Comparison of ENCODE assay signal across 28 mouse cellular contexts in the genomic region with DNA sequence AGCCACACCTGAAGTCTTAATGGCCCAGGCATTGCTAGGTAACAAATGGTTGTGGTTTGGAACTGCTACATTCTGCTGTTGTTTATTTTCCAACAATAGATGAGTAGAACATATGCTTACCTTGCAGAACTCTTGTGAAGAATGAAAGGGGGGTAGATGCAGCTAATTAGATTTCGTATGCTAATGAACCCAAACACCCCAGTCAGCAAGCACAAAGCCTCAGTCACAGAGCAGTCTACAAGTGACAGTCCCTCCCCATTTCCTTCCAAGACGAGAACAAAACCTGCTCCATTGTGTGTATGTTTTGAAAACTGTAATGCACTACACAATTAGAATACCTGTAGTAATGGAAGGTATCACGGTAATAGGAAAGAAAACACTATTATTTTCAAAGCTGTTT.
DNase-seq lines count a peak whose midpoint lies in the region; ATAC-seq and TF ChIP-seq lines count a peak whose summit lies in the region.
"Had no signal": no experiment of that assay in that cellular context is flagged by ENCODE, and none has a peak within 500 bp of the region (broad histone marks: within the 10 kb centered on the region; RNA-seq: fewer than 3 reads in every experiment).

No protein-coding gene starts in this region.

- H3K4me1 ChIP-seq in forebrain, embryonic 16.5 days (replicated peaks; ENCODE audit: control insufficient read depth, insufficient read depth, low read length), result peaks cover 2% of the 10 kb centered on the region; the same call in 1 of the 2 replicates
- H3K4me1 ChIP-seq in forebrain, embryonic 12.5 days, result peaks cover 5% of the 10 kb centered on the region; the same call in 1 of the 2 replicates
- H3K4me1 ChIP-seq in midbrain, embryonic 14.5 days (ENCODE audit: control insufficient read depth, insufficient read depth, low read length), result no peaks in the 10 kb centered on the region
- H3K4me1 ChIP-seq in midbrain, postnatal 0 days (ENCODE audit: insufficient read depth, low read length), result no peaks in the 10 kb centered on the region
- H3K4me1 ChIP-seq: embryonic facial prominence, embryonic 12.5 days; embryonic facial prominence, embryonic 15.5 days; heart, embryonic 12.5 days; heart, embryonic 15.5 days; hindbrain, embryonic 10.5 days had no signal

- WGBS in forebrain, embryonic 16.5 days, result 8% methylated on average over 3 of the region's 3 CpGs
- 19% methylated on average over 3 of the region's 3 CpGs for WGBS in forebrain, embryonic 12.5 days
- WGBS in midbrain, embryonic 14.5 days, result 34% methylated on average over 3 of the region's 3 CpGs
- WGBS in midbrain, postnatal 0 days, result 39% methylated on average over 3 of the region's 3 CpGs

- no peak overlapping the region for H3K4me3 ChIP-seq in forebrain, embryonic 16.5 days (replicated peaks; ENCODE audit: low read length)
- no peak overlapping the region for H3K4me3 ChIP-seq in forebrain, embryonic 12.5 days (replicated peaks)
- no peak overlapping the region for H3K4me3 ChIP-seq in midbrain, embryonic 14.5 days (replicated peaks; ENCODE audit: low read depth, low read length)
- no peak overlapping the region for H3K4me3 ChIP-seq in midbrain, postnatal 0 days (ENCODE audit: low read depth, low read length)
- H3K4me3 ChIP-seq: embryonic facial prominence, embryonic 12.5 days; embryonic facial prominence, embryonic 15.5 days; forebrain, embryonic 13.5 days; gastrocnemius, adult 2 months; heart, embryonic 12.5 days; heart, embryonic 15.5 days; hindbrain, embryonic 10.5 days; hindbrain, embryonic 13.5 days had no signal

- H3K9me3 ChIP-seq in forebrain, embryonic 16.5 days (ENCODE audit: control insufficient read depth, low read length), result no peaks in the 10 kb centered on the region
- no peaks in the 10 kb centered on the region for H3K9me3 ChIP-seq in forebrain, embryonic 12.5 days
- no peaks in the 10 kb centered on the region for H3K9me3 ChIP-seq in midbrain, embryonic 14.5 days (ENCODE audit: control insufficient read depth, low read length)
- no peaks in the 10 kb centered on the region for H3K9me3 ChIP-seq in midbrain, postnatal 0 days (ENCODE audit: low read length)
- H3K9me3 ChIP-seq: embryonic facial prominence, embryonic 12.5 days; embryonic facial prominence, embryonic 15.5 days; forebrain, embryonic 13.5 days; heart, embryonic 12.5 days; heart, embryonic 15.5 days; hindbrain, embryonic 10.5 days; hindbrain, embryonic 13.5 days had no signal

- no peak for TF ChIP-seq CTCF in midbrain, postnatal 0 days (IDR thresholded peaks at IDR 0.05)

- H3K27ac ChIP-seq in forebrain, embryonic 16.5 days (ENCODE audit: low read length), result no peak overlapping the region
- no peak overlapping the region for H3K27ac ChIP-seq in forebrain, embryonic 12.5 days
- H3K27ac ChIP-seq in midbrain, embryonic 14.5 days (replicated peaks; ENCODE audit: low read depth, low read length), result no peak overlapping the region
- no peak overlapping the region for H3K27ac ChIP-seq in midbrain, postnatal 0 days (ENCODE audit: low read depth, low read length)
- H3K27ac ChIP-seq: embryonic facial prominence, embryonic 12.5 days; embryonic facial prominence, embryonic 15.5 days; forebrain, embryonic 13.5 days; gastrocnemius, adult 2 months; heart, embryonic 15.5 days; hindbrain, embryonic 10.5 days; hindbrain, embryonic 13.5 days had no signal

- no peaks in the 10 kb centered on the region for H3K36me3 ChIP-seq in forebrain, embryonic 16.5 days (ENCODE audit: control insufficient read depth, insufficient read depth)
- H3K36me3 ChIP-seq in forebrain, embryonic 12.5 days (replicated peaks), result no peaks in the 10 kb centered on the region
- H3K36me3 ChIP-seq in midbrain, embryonic 14.5 days (ENCODE audit: control insufficient read depth, insufficient read depth, low read length), result no peaks in the 10 kb centered on the region
- H3K36me3 ChIP-seq in midbrain, postnatal 0 days (ENCODE audit: insufficient read depth, low read length), result no peaks in the 10 kb centered on the region
- H3K36me3 ChIP-seq: embryonic facial prominence, embryonic 12.5 days; embryonic facial prominence, embryonic 15.5 days; heart, embryonic 12.5 days; heart, embryonic 15.5 days; hindbrain, embryonic 10.5 days; hindbrain, embryonic 13.5 days had no signal

- H3K27me3 ChIP-seq in forebrain, embryonic 16.5 days (replicated peaks; ENCODE audit: control insufficient read depth, insufficient read depth, low read length), result no peaks in the 10 kb centered on the region
- H3K27me3 ChIP-seq in forebrain, embryonic 12.5 days, result 0 out of 2 replicates have a peak, but pooled peaks cover 6% of the 10 kb centered on the region
- no peaks in the 10 kb centered on the region for H3K27me3 ChIP-seq in midbrain, embryonic 14.5 days (ENCODE audit: control insufficient read depth, insufficient read depth, low read length)
- H3K27me3 ChIP-seq in midbrain, postnatal 0 days (ENCODE audit: insufficient read depth, low read length), result no peaks in the 10 kb centered on the region
- H3K27me3 ChIP-seq: CH12.LX; embryonic facial prominence, embryonic 12.5 days; embryonic facial prominence, embryonic 15.5 days; heart, embryonic 15.5 days; hindbrain, embryonic 13.5 days had no signal

- 0 out of 2 replicates have a peak, but pooled peaks have one; percentile 49 for ATAC-seq in forebrain, embryonic 16.5 days
- no peak; the same call in 1 of the 2 replicates for ATAC-seq in forebrain, embryonic 12.5 days (ENCODE audit: low FRiP score)
- ATAC-seq in midbrain, embryonic 14.5 days (ENCODE audit: low FRiP score, low TSS enrichment), result no peak
- ATAC-seq in midbrain, postnatal 0 days (ENCODE audit: low FRiP score), result no peak
- ATAC-seq: forebrain, embryonic 13.5 days; intestine, postnatal 0 days had no signal

- H3K9ac ChIP-seq in forebrain, embryonic 16.5 days (replicated peaks; ENCODE audit: low read depth, low read length), result no peak overlapping the region
- no peak overlapping the region for H3K9ac ChIP-seq in forebrain, embryonic 12.5 days
- H3K9ac ChIP-seq in midbrain, embryonic 14.5 days (replicated peaks; ENCODE audit: low read length), result no peak overlapping the region
- no peak overlapping the region for H3K9ac ChIP-seq in midbrain, postnatal 0 days (replicated peaks; ENCODE audit: low read length, poor library complexity, severe bottlenecking)
- H3K9ac ChIP-seq: embryonic facial prominence, embryonic 12.5 days; embryonic facial prominence, embryonic 15.5 days; forebrain, embryonic 13.5 days; heart, embryonic 12.5 days; heart, embryonic 15.5 days; hindbrain, embryonic 13.5 days had no signal

- peak; percentile 5 for DNase-seq in midbrain, embryonic 14.5 days
- no peak for DNase-seq in midbrain, postnatal 0 days (ENCODE audit: low spot score)
- DNase-seq in R1 (ENCODE audit: low read depth, low spot score), result peak; percentile 4
- DNase-seq in Muller cell, postnatal 12 days (ENCODE audit: inconsistent ontology term), result no peak
- DNase-seq: adrenal gland, postnatal 10 days; adrenal gland, postnatal 36 days; B cell, adult 2 months; cerebellum, adult 11 months; cerebellum, adult 2 months; cerebellum, adult 9-11 months; cerebellum, postnatal 25 days; gastrocnemius, adult 2 months; gastrocnemius, postnatal 14 days; heart, adult 18-20 months; heart, postnatal 10 days; heart, postnatal 36 days; kidney, adult 2 months had no signal

- no peak overlapping the region for H3K4me2 ChIP-seq in forebrain, embryonic 16.5 days (ENCODE audit: low read length)
- no peak overlapping the region for H3K4me2 ChIP-seq in forebrain, embryonic 12.5 days
- no peak overlapping the region for H3K4me2 ChIP-seq in midbrain, embryonic 14.5 days (ENCODE audit: low read length)
- H3K4me2 ChIP-seq in midbrain, postnatal 0 days (ENCODE audit: low read depth, low read length, poor library complexity, severe bottlenecking), result no peak overlapping the region
- H3K4me2 ChIP-seq: embryonic facial prominence, embryonic 12.5 days; embryonic facial prominence, embryonic 15.5 days; forebrain, embryonic 13.5 days; heart, embryonic 12.5 days; heart, embryonic 15.5 days; hindbrain, embryonic 13.5 days had no signal

Comparison
In these comparisons a context has a peak if more than half of its experiments do, and no peak if none do; other contexts are left out.
1. DNase-seq: peak in midbrain, embryonic 14.5 days (single experiment) and R1 (single experiment); none in midbrain, postnatal 0 days (single experiment) and Muller cell, postnatal 12 days (single experiment).